Mouse (Mus musculus): ENCODE measurements around the gene Srbd1. TPM values are rescaled to one million over a fixed set of nuclear protein-coding genes. Genes with fewer than 3 reads are reported as not detected.

Srbd1 gene
- total RNA-seq, 2 experiments from 2014 or later = 17.2 to 19.5 TPM

DNA sequence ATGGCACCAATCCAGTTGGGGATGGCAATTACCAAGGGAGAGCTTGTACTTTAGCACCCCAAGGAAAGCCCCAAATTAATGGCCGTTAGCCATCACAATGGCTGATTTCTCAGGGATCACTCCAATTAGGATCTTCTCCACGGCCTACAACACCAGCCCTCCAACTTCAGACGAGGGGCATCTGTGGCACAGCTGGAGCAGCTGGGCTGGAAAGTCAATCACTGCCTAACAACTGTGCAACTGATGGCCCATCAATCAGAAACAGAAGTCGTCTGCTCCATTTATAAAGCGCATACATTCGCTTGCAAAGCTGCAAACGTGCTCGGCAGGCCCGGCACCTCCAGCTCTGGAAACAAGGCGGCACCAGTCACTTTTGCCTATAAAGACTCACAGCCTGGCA is 209.7 kb downstream of the Srbd1 start:
- ATAC-seq (ENCODE audit: poor library complexity, severe bottlenecking) = no peak

Other genes with a start within 250 kb of the Srbd1 start
- 7.3 and 8.1 TPM in 2 replicates for gene Prkce, start 22.6 kb upstream of the Srbd1 start, total RNA-seq (2015)
- 3.5 and 13.3 TPM in 2 replicates for gene Prkce, start 22.6 kb upstream of the Srbd1 start, total RNA-seq (2017)